Comparison of ENCODE assay signal across 12 mouse cellular contexts in genomic region chr19:27243527-27243926, GRCm38 (mm10). TPM values are rescaled to one million over a fixed set of nuclear protein-coding genes. Genes with fewer than 3 reads are reported as not detected.
"Had no signal": no experiment of that assay in that cellular context is flagged by ENCODE, and none has a peak within 500 bp of the region (broad histone marks: within the 10 kb centered on the region; RNA-seq: fewer than 3 reads in every experiment).

No protein-coding gene starts in this region.

- H3K9me3 ChIP-seq: kidney, embryonic 15.5 days; liver, embryonic 13.5 days had no signal

- DNase-seq: layer of hippocampus, postnatal 36 days; liver, embryonic 13.5 days; lung, adult 2 months; lung, postnatal 14 days; lung, postnatal 4 days; midbrain, embryonic 14.5 days; thymus, adult 18-20 months; thymus, postnatal 36 days had no signal

- H3K4me2 ChIP-seq: kidney, embryonic 15.5 days; liver, embryonic 13.5 days; midbrain, embryonic 11.5 days had no signal

- H3K4me1 ChIP-seq: kidney, embryonic 15.5 days; liver, embryonic 13.5 days had no signal

- H3K4me3 ChIP-seq: kidney, embryonic 15.5 days; left cerebral cortex, adult 2 months; liver, embryonic 13.5 days had no signal

- H3K36me3 ChIP-seq: liver, embryonic 13.5 days had no signal

- H3K27ac ChIP-seq: kidney, embryonic 15.5 days; left cerebral cortex, adult 2 months; liver, embryonic 13.5 days had no signal

- H3K9ac ChIP-seq: kidney, embryonic 15.5 days; liver, embryonic 13.5 days had no signal

- H3K27me3 ChIP-seq: kidney, embryonic 15.5 days; liver, embryonic 13.5 days had no signal

RNA-seq across cellular contexts. Expression of gene Vldlr, which starts 27.2 kb away (rescaled TPM):
- total RNA-seq: megakaryocyte-erythroid progenitor cell, adult 5-6 weeks had no signal
